Mouse (Mus musculus): ENCODE measurements at regions not wholly inside any gene's neighbourhood (a gene's known extent, or its start where the extent isn't known, plus 50 kb on each side); places are given as distances from the start of the nearest gene placed in this dataset.

DNA sequence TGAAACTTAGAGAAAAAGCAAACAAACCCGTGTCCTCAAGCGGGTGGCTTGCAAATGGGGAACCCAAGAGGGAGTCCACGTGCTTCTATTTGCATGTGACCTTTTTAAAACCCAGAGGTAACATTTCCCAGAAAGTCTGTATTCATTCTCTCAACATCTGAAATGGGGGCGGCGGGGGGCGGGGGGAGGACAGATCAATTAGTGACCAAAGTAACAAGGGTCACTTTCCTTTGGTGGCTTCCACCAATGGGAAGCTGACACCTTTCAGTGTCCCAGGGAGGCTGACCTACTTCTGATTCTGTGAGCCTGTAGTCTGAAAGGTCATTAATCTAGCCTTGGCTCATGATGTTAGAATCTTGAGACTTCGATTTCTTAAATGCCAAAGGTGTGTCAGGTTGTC, 236.0 kb downstream of the Gm11011 start:
- DNase-seq (ENCODE audit: low spot score): no peak

GRCm38 (mm10) chr2:169346107-169346506, 241.4 kb downstream of the Gm11011 start:
- no peak for DNase-seq (ENCODE audit: low spot score)

DNA sequence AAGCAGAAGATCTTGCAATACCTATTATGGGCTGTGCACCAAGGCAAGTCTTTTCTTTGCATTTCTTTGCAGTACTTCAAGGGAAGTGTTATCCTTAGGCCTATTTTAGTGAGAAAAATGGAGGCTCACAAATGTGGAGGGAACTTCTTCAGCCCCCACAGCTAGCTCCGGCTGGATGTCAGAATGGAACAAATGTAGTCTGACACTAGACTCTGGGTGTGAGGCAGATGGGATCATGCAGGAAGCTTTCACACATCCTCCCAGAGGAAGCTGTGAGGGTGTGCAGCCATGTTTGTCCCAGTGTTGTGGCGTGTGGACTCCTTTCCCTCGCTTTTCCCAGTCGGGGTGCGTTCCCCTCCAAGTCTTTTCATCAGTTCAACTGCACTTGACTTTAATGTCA, 268.0 kb downstream of the Gm11011 start:
- no peak for DNase-seq (ENCODE audit: low spot score)

GRCm38 (mm10) chr2:169314396-169314930, 273.1 kb downstream of the Gm11011 start:
- no peak for DNase-seq (ENCODE audit: low spot score)

DNA sequence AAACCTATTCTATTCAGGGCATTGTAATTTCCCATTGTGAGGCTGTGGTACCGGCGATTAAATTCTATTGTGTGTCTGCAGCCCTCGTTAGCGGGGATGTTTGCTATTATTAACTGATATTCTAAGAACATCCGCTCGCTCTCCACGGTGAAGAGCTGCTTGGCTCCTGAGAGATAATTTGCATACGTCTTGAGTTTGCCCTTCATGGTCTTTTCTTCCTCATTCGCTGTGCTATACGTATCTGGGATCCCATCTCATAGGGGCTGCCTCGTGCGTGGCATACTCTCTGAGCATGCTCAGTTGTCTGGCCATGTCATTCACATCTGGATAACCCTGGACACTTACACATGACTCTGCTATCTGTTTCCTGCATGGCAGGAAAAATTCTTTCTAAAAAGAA, 275.7 kb downstream of the Gm11011 start:
- no peak for DNase-seq (ENCODE audit: low spot score)

DNA sequence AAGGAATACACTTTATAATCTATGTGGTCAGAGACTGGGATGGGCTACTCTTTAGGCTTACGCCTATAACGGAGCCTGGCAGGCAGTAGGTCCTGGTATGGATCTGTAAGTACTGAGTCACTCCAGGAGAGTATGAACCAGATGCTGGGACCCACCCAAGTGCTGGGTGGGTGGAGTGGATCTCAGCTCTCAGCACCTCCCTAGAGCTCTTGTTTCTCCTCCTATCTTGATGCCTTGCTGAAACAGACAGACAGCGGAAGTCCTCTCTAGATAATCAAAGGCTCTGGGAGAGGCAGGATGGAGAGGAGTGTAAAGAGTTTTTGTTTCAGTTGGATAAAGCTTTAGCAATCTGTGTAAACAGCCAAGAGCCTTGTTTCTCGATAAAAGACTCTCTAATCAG, 276.2 kb downstream of the Gm11011 start:
- DNase-seq (ENCODE audit: low spot score): no peak

DNA sequence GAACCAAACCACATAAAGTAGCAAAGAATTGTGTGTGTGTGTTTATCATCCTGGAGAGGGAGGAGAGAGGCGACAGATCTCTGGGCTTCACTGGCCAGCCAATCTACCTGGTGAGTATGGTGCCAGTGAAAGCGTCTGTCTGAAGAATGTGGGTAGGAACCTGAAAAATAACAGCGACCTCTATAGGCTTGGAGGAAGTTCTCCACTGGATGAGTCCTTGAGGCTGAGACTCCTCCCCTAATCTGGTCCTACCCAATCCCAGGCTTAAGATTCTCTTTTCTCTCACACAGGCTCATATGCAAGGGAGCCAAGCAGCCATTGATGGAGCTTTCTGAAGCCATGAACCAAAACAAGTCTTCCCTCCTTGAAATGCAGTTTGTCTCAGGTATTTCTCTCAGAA, 283.2 kb downstream of the Gm11011 start:
- no peak for DNase-seq (ENCODE audit: low spot score)

- no peak for DNase-seq (ENCODE audit: low spot score)
These were observed 286.6 kb downstream of the Gm11011 start for GRCm38 (mm10) chr2:169300966-169301365.

- no peak for DNase-seq (ENCODE audit: low spot score)
These were observed 287.1 kb downstream of the Gm11011 start for GRCm38 (mm10) chr2:169300411-169300810.

DNA sequence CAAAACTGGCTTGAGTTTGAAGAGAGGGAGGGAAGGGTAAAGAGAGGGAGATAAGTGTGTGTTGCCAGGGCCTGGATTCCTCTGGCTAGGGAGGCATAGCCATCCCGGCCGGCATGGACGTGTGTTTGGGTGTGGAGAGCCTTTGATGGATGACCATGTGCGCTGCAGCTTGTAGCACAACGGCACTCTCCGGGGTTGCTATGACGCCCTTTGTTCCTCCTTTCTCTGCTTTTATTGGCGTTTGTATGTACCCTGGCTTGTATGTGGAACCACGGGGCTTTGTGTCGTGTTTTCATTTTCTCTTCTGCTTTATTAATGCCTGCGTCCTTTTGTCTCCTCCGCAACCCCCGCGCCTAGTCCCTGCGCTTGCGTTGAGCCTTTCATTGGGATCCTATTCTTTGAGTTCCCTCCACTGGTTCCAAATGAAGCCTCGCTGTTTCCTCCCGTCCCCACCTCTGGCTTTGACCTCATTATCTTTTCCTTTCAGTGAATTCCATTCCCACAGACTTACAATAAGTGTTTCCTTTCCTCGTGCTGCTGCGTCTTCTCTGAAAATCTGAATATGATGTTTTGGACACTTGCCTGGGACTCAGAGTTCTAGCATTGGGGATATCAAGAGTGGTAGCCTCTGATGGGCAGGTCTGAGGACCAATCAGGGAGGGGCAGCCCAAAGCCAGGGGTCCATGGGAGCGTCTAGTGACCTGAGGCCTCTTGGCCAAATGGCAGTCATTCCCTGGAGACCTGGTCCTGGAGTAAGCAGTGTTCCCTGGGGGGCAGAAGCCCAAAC, 289.5 kb downstream of the Gm11011 start:
- no peak for DNase-seq (ENCODE audit: low spot score)

GRCm38 (mm10) chr2:169297226-169297625, 290.3 kb downstream of the Gm11011 start:
- DNase-seq (ENCODE audit: low spot score): no peak

- no peak for DNase-seq (ENCODE audit: low spot score)
These were observed 294.2 kb downstream of the Gm11011 start for GRCm38 (mm10) chr2:169293351-169293750.

GRCm38 (mm10) chr2:169288891-169289605, 298.5 kb downstream of the Gm11011 start:
- DNase-seq (ENCODE audit: low spot score): no peak

DNA sequence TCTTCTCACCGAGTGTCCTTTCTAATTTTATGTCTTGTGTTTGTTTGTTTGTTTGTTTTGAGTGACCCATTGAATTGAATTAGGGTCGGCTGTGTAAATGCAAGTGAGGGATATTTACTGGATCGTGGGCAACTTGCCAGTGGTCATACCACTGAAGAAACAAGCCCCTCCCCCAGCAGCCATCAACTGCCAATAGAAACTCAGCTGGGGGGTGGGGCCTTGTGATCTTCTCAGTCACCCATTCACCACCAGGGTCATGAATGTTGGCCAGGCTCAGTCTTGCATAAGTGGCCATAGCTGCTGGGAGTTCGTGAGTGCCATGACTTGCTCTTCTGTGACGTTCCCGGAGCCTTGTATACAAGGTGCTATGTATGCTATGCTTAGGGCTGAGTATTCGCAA, 300.8 kb downstream of the Gm11011 start:
- no peak for DNase-seq (ENCODE audit: low spot score)

- no peak for DNase-seq (ENCODE audit: low spot score)
These were observed 304.9 kb downstream of the Gm11011 start for GRCm38 (mm10) chr2:169282508-169283117.

GRCm38 (mm10) chr2:169275371-169275770, 312.2 kb downstream of the Gm11011 start:
- no peak for DNase-seq (ENCODE audit: low spot score)

DNA sequence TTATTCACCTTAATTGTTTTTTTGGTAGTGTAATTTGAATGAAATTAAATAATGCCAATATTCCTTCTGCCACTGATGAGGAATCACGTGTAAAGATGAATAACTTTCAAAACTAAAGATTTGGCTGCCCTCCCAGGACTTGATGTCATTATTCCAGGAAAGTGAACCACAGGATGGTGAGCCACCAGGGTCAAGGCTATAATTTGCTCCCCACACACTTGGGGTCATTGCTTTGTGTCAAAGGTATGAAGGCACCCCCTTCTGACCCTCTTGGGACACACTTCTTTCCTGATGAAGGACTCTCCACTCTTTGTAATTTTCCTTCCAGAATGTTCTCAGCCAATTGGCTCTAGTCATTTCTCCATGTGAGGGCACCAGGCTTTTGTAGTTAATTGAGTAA, 313.4 kb downstream of the Gm11011 start:
- DNase-seq (ENCODE audit: low spot score): no peak

DNA sequence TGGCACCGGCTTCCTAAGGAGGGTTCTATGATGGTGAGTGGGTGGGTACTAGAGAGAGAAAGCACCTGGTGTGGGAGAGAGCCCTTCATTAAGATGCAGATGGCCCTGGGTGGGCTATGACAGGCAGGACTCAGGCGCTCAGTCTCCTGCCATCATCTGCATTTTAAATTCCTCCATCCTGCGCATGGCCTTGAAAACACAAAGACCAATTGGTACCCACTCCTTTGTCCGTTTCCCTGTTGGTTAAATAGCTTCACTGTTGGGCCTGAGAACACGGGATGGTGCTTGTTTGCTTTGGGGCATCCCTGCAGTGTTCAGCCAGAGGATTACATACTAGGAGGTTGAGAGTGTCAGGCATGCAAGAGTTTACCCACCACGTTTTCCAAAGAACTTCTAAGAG, 314.9 kb downstream of the Gm11011 start:
- DNase-seq (ENCODE audit: low spot score): no peak

DNA sequence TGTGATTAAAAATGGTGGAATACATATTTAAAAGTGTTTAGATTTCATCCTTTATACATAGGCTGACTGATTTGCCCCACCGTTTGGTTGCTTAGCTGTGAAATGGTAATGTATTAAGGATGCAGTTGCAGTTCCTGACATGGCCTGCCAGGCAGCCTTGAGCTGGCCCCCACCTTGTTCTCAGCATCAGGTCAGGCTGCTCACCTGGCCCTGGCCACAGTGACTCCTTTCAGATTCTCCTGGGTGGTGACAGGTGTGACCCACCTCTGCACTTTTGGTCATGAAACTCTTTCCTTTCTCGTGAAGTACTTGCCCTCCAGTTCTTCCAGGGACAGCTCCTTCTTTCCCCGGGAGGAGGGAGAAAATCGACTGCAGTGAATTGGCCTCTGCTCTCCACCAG, 315.5 kb downstream of the Gm11011 start:
- no peak for DNase-seq (ENCODE audit: low spot score)

GRCm38 (mm10) chr2:169260636-169261035, 305.2 kb upstream of the Zfp64 start:
- DNase-seq (ENCODE audit: low spot score): no peak

DNA sequence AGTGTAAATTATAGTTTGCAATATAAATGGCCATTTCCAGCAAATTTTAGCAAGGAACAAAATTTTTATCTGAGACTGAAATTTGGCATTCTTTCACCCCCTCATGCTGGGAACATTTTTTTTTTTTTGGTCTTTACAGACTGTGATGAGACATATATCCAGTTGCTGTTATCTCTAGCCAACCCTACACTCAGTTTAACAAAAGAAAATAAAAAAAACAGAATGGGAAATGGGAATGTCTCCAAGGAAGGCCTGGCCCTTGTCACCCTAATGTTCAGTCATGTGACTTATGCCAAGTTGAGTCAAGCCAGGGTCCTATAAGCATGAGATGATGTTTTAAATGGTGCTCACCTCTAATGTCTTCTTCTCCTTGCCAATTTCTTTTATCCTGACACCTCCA, 289.2 kb upstream of the Zfp64 start:
- no peak for DNase-seq (ENCODE audit: low spot score)

- DNase-seq (ENCODE audit: low spot score): no peak
These were observed 288.6 kb upstream of the Zfp64 start for GRCm38 (mm10) chr2:169243981-169244380.
